Mouse (Mus musculus) heart, postnatal 25 days (tissue): ENCODE results near the gene Nanp. TPM values are rescaled to one million over a fixed set of nuclear protein-coding genes. Genes with fewer than 3 reads are reported as not detected.

Experiments
- DNase-seq: peaks from one replicate; pipeline ENCODE4 v3.0.0; 2022; ENCODE audit warnings: low spot score
- intact Hi-C: fragments of 180-260 bp; cut with DNase I; formaldehyde crosslinking; loops from one replicate; pipeline ENCODE4 v1.15.1; 2025
- total RNA-seq, 2 experiments: library from RNA; stranded (reverse); gene quantifications; 2 replicates each; pipeline ENCODE4 v1.2.3; 2021

The Nanp gene
- total RNA-seq, 2 experiments from 2014 or later = 1.9 to 2.1 TPM

DNA sequence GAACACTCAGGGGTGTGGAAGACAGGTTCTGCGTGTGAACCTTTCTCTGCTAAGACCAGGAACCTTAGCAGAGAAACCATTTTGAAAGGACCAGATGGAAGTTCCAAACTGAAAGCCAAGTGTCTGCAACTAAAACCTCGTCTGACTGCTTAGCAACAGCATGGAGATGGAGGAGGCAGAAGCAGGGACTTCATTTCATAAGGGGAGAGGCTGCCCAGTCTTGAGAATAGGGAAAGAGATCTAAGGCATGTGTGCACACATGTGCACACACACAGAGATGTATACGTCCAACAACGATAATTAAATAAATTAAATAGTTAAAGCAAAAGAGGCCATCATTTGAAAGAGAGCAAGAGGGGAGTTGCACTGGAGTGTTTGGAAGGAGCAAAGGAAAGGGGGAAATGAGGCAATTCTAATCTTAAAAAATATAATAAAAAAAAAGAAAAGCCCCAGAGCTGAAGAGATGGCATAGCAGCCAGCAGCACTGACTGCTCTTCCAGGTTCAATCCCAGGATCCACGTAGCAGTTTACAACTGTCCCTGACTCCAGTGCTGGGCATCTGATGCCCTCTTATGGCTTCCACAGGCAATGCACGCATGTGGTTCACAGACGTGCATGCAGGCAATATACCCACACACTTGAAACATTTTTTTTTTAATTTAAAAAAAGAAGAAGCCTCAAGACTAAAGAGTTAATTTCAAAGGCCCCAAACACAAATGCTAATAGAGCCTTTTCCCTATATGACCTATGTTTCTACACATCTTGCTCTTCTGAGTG lies 38.6 kb downstream of the Nanp start:
- intact Hi-C loops = loop anchor here (2.0 to 10.0 kb wide), 3 partner anchors 193 to 386 kb away; no protein-coding TSS in a partner anchor
- DNase-seq = no peak

DNA sequence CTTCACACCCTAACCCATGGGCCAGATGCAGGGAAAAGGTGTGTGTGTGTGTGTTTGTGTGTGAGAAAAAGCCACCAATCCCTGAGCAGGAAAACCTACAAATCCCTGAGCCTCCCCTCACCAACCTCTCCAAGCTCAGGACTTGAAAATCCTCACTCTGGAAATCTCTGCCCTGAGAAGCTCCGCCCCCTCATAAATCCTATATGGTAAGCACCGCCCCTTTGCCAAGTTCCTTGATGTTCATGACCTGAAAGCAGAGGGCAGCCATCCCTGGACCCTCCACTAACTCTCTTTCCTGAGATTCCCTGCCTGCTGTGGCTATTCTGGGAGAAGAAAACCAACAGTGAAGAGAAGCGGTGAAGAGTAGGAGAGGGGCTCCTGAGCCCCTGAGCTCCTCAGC lies 40.2 kb downstream of the Nanp start:
- intact Hi-C loops = no loop called here

DNA sequence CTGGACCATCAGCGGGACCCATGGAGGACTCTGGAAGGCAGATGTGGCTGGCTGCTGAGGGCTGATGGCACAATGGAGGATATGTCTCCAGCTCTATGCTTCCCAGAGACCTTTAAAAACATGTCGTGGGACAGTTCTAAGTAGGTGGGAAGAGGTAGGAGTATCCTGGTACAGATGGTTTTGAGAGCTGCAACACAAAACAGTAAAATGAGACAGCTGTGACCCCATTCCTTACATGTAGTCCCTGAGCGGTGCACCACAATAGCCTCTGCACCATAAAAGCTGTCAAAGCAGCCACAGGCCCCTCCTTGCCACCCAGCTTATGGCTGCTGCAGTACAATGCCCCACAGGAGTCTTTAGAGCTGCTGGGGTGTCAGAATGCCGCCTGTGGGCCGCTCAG lies 41.6 kb downstream of the Nanp start:
- DNase-seq = no peak
- intact Hi-C loops = no loop called here

More for the DNA sequence above, 40.2 kb downstream of the Nanp start:
- no peak for DNase-seq

DNA sequence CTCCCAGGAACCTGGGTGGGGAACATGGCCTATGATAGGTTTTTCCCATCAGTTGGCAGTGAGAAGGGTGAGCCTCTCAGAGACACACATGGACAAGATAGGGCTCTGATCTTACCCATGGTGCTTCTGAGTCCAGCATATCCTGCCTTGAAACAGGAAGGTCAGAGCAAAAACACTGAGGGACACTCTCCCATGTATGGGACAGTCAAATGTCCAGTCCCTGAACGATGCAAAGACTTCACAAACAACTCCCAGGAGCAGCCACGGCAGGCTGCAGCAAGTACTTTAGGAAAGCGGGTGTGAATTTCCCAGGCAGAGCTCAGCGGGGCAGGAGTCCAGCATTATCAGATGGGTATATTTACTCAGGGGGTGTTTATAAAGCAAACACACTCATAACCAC lies 43.9 kb downstream of the Nanp start:
- intact Hi-C loops = no loop called here
- no peak for DNase-seq

- DNase-seq = no peak
- intact Hi-C loops = no loop called here
These were observed 48.1 kb downstream of the Nanp start for GRCm38 (mm10) chr2:150991050-150991449.

DNA sequence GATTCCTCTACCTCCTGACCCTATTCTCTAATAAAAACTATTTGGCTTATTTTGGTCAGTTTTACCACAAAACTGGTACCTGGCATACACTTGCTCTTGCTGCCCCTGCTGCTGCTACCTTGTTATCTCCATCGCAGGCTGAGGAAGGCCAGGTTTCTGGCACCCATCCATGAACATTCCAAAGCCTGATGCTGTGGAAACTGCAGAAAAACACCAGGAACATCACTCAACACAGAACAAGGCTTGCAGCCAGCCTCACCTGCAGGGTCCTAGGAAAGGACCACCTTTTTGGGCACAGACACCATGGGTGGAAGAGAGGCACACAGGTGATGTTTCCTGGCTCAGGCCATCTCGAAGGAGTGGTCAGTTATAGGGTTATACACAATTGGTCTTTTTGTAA lies 48.7 kb downstream of the Nanp start:
- intact Hi-C loops = no loop called here

GRCm38 (mm10) chr2:150985359-150985758 lies 53.8 kb downstream of the Nanp start:
- DNase-seq = no peak
- intact Hi-C loops = no loop called here

More for the DNA sequence above, 48.7 kb downstream of the Nanp start:
- no peak for DNase-seq

DNA sequence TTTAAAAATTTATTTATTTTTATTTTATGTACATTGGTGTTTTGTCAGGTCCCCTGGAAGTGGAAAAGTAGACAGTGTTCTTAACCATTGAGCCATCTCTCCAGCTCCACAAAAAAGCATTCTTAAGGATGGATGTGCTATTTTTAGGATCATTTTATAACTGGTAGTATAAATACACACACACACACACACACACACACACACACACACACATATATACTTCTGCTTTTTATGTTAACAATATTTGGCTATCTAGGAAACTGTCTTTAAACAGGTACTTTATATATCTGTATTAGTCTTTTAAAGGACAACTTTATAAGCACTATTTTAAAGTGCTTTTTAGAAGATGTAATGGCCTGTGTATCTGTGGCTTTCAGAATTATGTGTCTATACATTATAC lies 57.1 kb downstream of the Nanp start:
- no peak for DNase-seq
- intact Hi-C loops = no loop called here

DNA sequence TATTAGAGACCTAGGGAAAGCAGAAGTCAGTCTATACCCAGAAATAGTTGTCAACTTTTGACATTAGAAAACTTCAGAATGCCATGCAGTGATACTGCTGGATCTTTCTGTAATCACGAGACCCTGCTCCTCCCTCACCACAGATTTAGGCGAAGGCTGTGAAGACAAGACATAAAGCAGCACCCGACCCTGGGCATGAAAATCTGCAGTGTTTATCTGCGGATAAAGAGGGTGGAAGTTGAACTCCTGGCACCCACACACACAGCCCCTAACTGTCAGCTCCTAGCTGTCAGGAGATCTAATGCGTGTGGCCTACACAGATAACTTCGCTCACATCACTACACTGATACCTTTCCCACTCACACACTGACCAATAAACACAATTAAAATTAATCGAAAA lies 57.7 kb downstream of the Nanp start:
- intact Hi-C loops = no loop called here
- DNase-seq = no peak

GRCm38 (mm10) chr2:150979861-150980620 lies 59.2 kb downstream of the Nanp start:
- intact Hi-C loops = no loop called here

More at GRCm38 (mm10) chr2:150979861-150980620, 59.2 kb downstream of the Nanp start:
- no peak for DNase-seq

Other genes with a start within 250 kb of the Nanp start
- 10 to 100 TPM; 42.5 to 44.5 TPM for gene Abhd12, start 134.7 kb downstream of the Nanp start, total RNA-seq
- gene Gins1, start 134.0 kb downstream of the Nanp start, total RNA-seq = 1 to 10 TPM; 2.3 to 3.0 TPM
- 1 to 10 TPM in 1 of 2 experiments, under 1 TPM in 1; 0.98 to 1.3 TPM for gene Ninl, start within 50 bp of the Nanp start, total RNA-seq
- gene Gm14151, start 53.0 kb upstream of the Nanp start, total RNA-seq = not detected
- gene Gm14147, start 58.8 kb upstream of the Nanp start, total RNA-seq = not detected